Mouse (Mus musculus): ENCODE results near the gene Phpt1. TPM values are rescaled to one million over a fixed set of nuclear protein-coding genes. Genes with fewer than 3 reads are reported as not detected.
A peak's percentile ranks its signal among the peaks of the same experiment; 100 is the strongest.

Phpt1 gene
- polyA plus RNA-seq, 1 experiment from 2014 or later: 145 TPM

- H3K9ac ChIP-seq (replicated peaks; ENCODE audit: low read length): peak within 1 kb of the TSS; percentile 96
Measured at GRCm38 (mm10) chr2:25607761-25608622, 33.0 kb upstream of the Phpt1 start, which contains the start of gene Rabl6. Rabl6 (minus strand) TSS chr2:25608521.

GRCm38 (mm10) chr2:25602526-25602925 lies 27.5 kb upstream of the Phpt1 start:
- WGBS: 92% methylated on average over 5 of the region's 5 CpGs

More at GRCm38 (mm10) chr2:25607761-25608622, 33.0 kb upstream of the Phpt1 start, which contains the start of gene Rabl6:
- ATAC-seq (replicated peaks; ENCODE audit: insufficient number of reproducible peaks, low FRiP score, low TSS enrichment, low read depth) (peak; percentile 83), DNase-seq (ENCODE audit: low spot score) (peak; percentile 94)
- Histone ChIP-seq H3K36me3 (replicated peaks; ENCODE audit: control insufficient read depth, insufficient read depth, low read depth, low read length) (no peaks in the 10 kb centered on the region), H3K27me3 (ENCODE audit: control insufficient read depth, insufficient read depth, low read length) (no peaks in the 10 kb centered on the region), H3K27ac (replicated peaks; ENCODE audit: low read depth, low read length) (peak within 1 kb of the TSS; percentile 88), H3K4me2 (ENCODE audit: low read depth, low read length) (peak within 1 kb of the TSS; percentile 62), H3K9me3 (replicated peaks; ENCODE audit: control insufficient read depth, low read length) (no peaks in the 10 kb centered on the region), H3K4me1 (ENCODE audit: control insufficient read depth, insufficient read depth, low read length) (peaks cover 2% of the 10 kb centered on the region; the same call in 1 of the 2 replicates), H3K4me3 (ENCODE audit: low read depth, low read length) (peak within 1 kb of the TSS; percentile 94)
- WGBS: under 1% methylated on average over 76 of the region's 80 CpGs

GRCm38 (mm10) chr2:25600037-25600436 lies 25.0 kb upstream of the Phpt1 start:
- Histone ChIP-seq H3K9me3 (replicated peaks; ENCODE audit: control insufficient read depth, low read length) (no peaks in the 10 kb centered on the region), H3K4me3 (ENCODE audit: low read depth, low read length) (no peak overlapping the region), H3K4me2 (ENCODE audit: low read depth, low read length) (no peak overlapping the region), H3K27ac (replicated peaks; ENCODE audit: low read depth, low read length) (no peak overlapping the region), H3K27me3 (ENCODE audit: control insufficient read depth, insufficient read depth, low read length) (no peaks in the 10 kb centered on the region), H3K4me1 (ENCODE audit: control insufficient read depth, insufficient read depth, low read length) (no peaks in the 10 kb centered on the region), H3K36me3 (replicated peaks; ENCODE audit: control insufficient read depth, insufficient read depth, low read depth, low read length) (peaks cover 17% of the 10 kb centered on the region), H3K9ac (replicated peaks; ENCODE audit: low read length) (no peak overlapping the region)
- 87% methylated on average over 2 of the region's 2 CpGs for WGBS
- ATAC-seq (replicated peaks; ENCODE audit: insufficient number of reproducible peaks, low FRiP score, low TSS enrichment, low read depth): no peak
- DNase-seq (ENCODE audit: low spot score): no peak

More at GRCm38 (mm10) chr2:25602526-25602925, 27.5 kb upstream of the Phpt1 start:
- no peak overlapping the region for H3K4me3 ChIP-seq (ENCODE audit: low read depth, low read length)
- ATAC-seq (replicated peaks; ENCODE audit: insufficient number of reproducible peaks, low FRiP score, low TSS enrichment, low read depth) (no peak), DNase-seq (ENCODE audit: low spot score) (no peak)
- H3K9ac ChIP-seq (replicated peaks; ENCODE audit: low read length): no peak overlapping the region
- H3K4me1 ChIP-seq (ENCODE audit: control insufficient read depth, insufficient read depth, low read length): peaks cover 2% of the 10 kb centered on the region; the same call in 1 of the 2 replicates
- no peaks in the 10 kb centered on the region for H3K27me3 ChIP-seq (ENCODE audit: control insufficient read depth, insufficient read depth, low read length)
- H3K36me3 ChIP-seq (replicated peaks; ENCODE audit: control insufficient read depth, insufficient read depth, low read depth, low read length): peaks cover 13% of the 10 kb centered on the region
- no peak overlapping the region for H3K27ac ChIP-seq (replicated peaks; ENCODE audit: low read depth, low read length)
- H3K9me3 ChIP-seq (replicated peaks; ENCODE audit: control insufficient read depth, low read length): no peaks in the 10 kb centered on the region
- no peak overlapping the region for H3K4me2 ChIP-seq (ENCODE audit: low read depth, low read length)

- Histone ChIP-seq H3K36me3 (replicated peaks; ENCODE audit: control insufficient read depth, insufficient read depth, low read depth, low read length) (peaks cover 17% of the 10 kb centered on the region), H3K9ac (replicated peaks; ENCODE audit: low read length) (no peak overlapping the region)
Measured at GRCm38 (mm10) chr2:25598749-25599148, 23.7 kb upstream of the Phpt1 start.

GRCm38 (mm10) chr2:25596765-25597510 lies 21.9 kb upstream of the Phpt1 start:
- no peaks in the 10 kb centered on the region for H3K9me3 ChIP-seq (replicated peaks; ENCODE audit: control insufficient read depth, low read length)
- H3K27ac ChIP-seq (replicated peaks; ENCODE audit: low read depth, low read length): no peak overlapping the region
- no peak for ATAC-seq (replicated peaks; ENCODE audit: insufficient number of reproducible peaks, low FRiP score, low TSS enrichment, low read depth)
- H3K4me2 ChIP-seq (ENCODE audit: low read depth, low read length): no peak overlapping the region
- H3K36me3 ChIP-seq (replicated peaks; ENCODE audit: control insufficient read depth, insufficient read depth, low read depth, low read length): peaks cover 17% of the 10 kb centered on the region
- no peak overlapping the region for H3K4me3 ChIP-seq (ENCODE audit: low read depth, low read length)
- no peaks in the 10 kb centered on the region for H3K4me1 ChIP-seq (ENCODE audit: control insufficient read depth, insufficient read depth, low read length)
- DNase-seq (ENCODE audit: low spot score): no peak
- 97% methylated on average over 5 of the region's 5 CpGs for WGBS
- H3K9ac ChIP-seq (replicated peaks; ENCODE audit: low read length): no peak overlapping the region
- no peaks in the 10 kb centered on the region for H3K27me3 ChIP-seq (ENCODE audit: control insufficient read depth, insufficient read depth, low read length)

More at GRCm38 (mm10) chr2:25598749-25599148, 23.7 kb upstream of the Phpt1 start:
- H3K4me2 ChIP-seq (ENCODE audit: low read depth, low read length): no peak overlapping the region
- H3K27me3 ChIP-seq (ENCODE audit: control insufficient read depth, insufficient read depth, low read length): no peaks in the 10 kb centered on the region
- H3K4me1 ChIP-seq (ENCODE audit: control insufficient read depth, insufficient read depth, low read length): no peaks in the 10 kb centered on the region
- ATAC-seq (replicated peaks; ENCODE audit: insufficient number of reproducible peaks, low FRiP score, low TSS enrichment, low read depth) (no peak), DNase-seq (ENCODE audit: low spot score) (no peak)
- 95% methylated on average over 1 of the region's 1 CpGs for WGBS
- H3K9me3 ChIP-seq (replicated peaks; ENCODE audit: control insufficient read depth, low read length): no peaks in the 10 kb centered on the region
- H3K27ac ChIP-seq (replicated peaks; ENCODE audit: low read depth, low read length): no peak overlapping the region
- no peak overlapping the region for H3K4me3 ChIP-seq (ENCODE audit: low read depth, low read length)

- no peak overlapping the region for H3K4me2 ChIP-seq (ENCODE audit: low read depth, low read length)
- no peak overlapping the region for H3K4me3 ChIP-seq (ENCODE audit: low read depth, low read length)
- no peaks in the 10 kb centered on the region for H3K27me3 ChIP-seq (ENCODE audit: control insufficient read depth, insufficient read depth, low read length)
- peaks cover 7% of the 10 kb centered on the region for H3K36me3 ChIP-seq (replicated peaks; ENCODE audit: control insufficient read depth, insufficient read depth, low read depth, low read length)
- ATAC-seq (replicated peaks; ENCODE audit: insufficient number of reproducible peaks, low FRiP score, low TSS enrichment, low read depth) (no peak), DNase-seq (ENCODE audit: low spot score) (no peak)
- H3K9me3 ChIP-seq (replicated peaks; ENCODE audit: control insufficient read depth, low read length): no peaks in the 10 kb centered on the region
- no peaks in the 10 kb centered on the region for H3K4me1 ChIP-seq (ENCODE audit: control insufficient read depth, insufficient read depth, low read length)
- H3K9ac ChIP-seq (replicated peaks; ENCODE audit: low read length): no peak overlapping the region
- WGBS: 87% methylated on average over 2 of the region's 2 CpGs
- no peak overlapping the region for H3K27ac ChIP-seq (replicated peaks; ENCODE audit: low read depth, low read length)
Measured at GRCm38 (mm10) chr2:25591863-25592262, 16.8 kb upstream of the Phpt1 start.

GRCm38 (mm10) chr2:25588227-25588907 lies 13.3 kb upstream of the Phpt1 start:
- ATAC-seq (replicated peaks; ENCODE audit: insufficient number of reproducible peaks, low FRiP score, low TSS enrichment, low read depth) (no peak), DNase-seq (ENCODE audit: low spot score) (no peak)
- Histone ChIP-seq H3K4me2 (ENCODE audit: low read depth, low read length) (no peak overlapping the region), H3K9ac (replicated peaks; ENCODE audit: low read length) (no peak overlapping the region), H3K4me1 (ENCODE audit: control insufficient read depth, insufficient read depth, low read length) (no peaks in the 10 kb centered on the region), H3K36me3 (replicated peaks; ENCODE audit: control insufficient read depth, insufficient read depth, low read depth, low read length) (peaks cover 9% of the 10 kb centered on the region), H3K27me3 (ENCODE audit: control insufficient read depth, insufficient read depth, low read length) (no peaks in the 10 kb centered on the region), H3K27ac (replicated peaks; ENCODE audit: low read depth, low read length) (no peak overlapping the region), H3K9me3 (replicated peaks; ENCODE audit: control insufficient read depth, low read length) (no peaks in the 10 kb centered on the region), H3K4me3 (ENCODE audit: low read depth, low read length) (no peak overlapping the region)
- WGBS: 94% methylated on average over 8 of the region's 8 CpGs

Data from embryonic facial prominence, embryonic 11.5 days (tissue).